Mouse (Mus musculus): Measurements from ENCODE around the gene Stox2. TPM values are rescaled to one million over a fixed set of nuclear protein-coding genes. Genes with fewer than 3 reads are reported as not detected.
A peak's percentile ranks its signal among the peaks of the same experiment; 100 is the strongest.
"Not testable (repeated sequence)": the region's sequence is repeated elsewhere in the genome, so short reads cannot be mapped to it uniquely, and the experiment has no call there.

Gene Stox2
- 10 to 100 TPM in 1 of 2 experiments, 1 to 10 TPM in 1; 10.0 to 15.0 TPM for total RNA-seq (2021)
- long read RNA-seq, experiment 1, partial matches to known transcripts = 0 of 2 reads
- long read RNA-seq, experiment 1, other reads (novel, unspliced or antisense) = 2 of 2 reads
- long read RNA-seq, experiment 2 = 0 reads

- DNase-seq = no peak
Observed at GRCm38 (mm10) chr8:47446312-47447046, at the start of gene Stox2. Gene Stox2 (minus strand): TSS chr8:47446362.

GRCm38 (mm10) chr8:47495428-47495827 lies 49.3 kb upstream of the Stox2 start:
- no peak for DNase-seq

GRCm38 (mm10) chr8:47494602-47495153 lies 48.5 kb upstream of the Stox2 start:
- no peak for DNase-seq

- DNase-seq = no peak
Observed at GRCm38 (mm10) chr8:47493106-47493505, 46.9 kb upstream of the Stox2 start.

GRCm38 (mm10) chr8:47487231-47487630 lies 41.1 kb upstream of the Stox2 start:
- DNase-seq = no peak

GRCm38 (mm10) chr8:47482354-47483071 lies 36.4 kb upstream of the Stox2 start:
- DNase-seq = no peak

- DNase-seq = no peak
Observed at GRCm38 (mm10) chr8:47480039-47480438, 33.9 kb upstream of the Stox2 start.

GRCm38 (mm10) chr8:47461650-47462049 lies 15.5 kb upstream of the Stox2 start:
- DNase-seq = no peak

GRCm38 (mm10) chr8:47459216-47459749 lies 13.1 kb upstream of the Stox2 start:
- DNase-seq = no peak

- no peak for DNase-seq
Observed at GRCm38 (mm10) chr8:47458591-47458990, 12.4 kb upstream of the Stox2 start.

GRCm38 (mm10) chr8:47449211-47449610 lies 3.0 kb upstream of the Stox2 start:
- not testable (repeated sequence) for DNase-seq

- no peak for DNase-seq
Observed at GRCm38 (mm10) chr8:47439271-47439670, 6.9 kb downstream of the Stox2 start.

GRCm38 (mm10) chr8:47437976-47438375 lies 8.2 kb downstream of the Stox2 start:
- no peak for DNase-seq

- DNase-seq = no peak
Observed at GRCm38 (mm10) chr8:47435861-47436260, 10.3 kb downstream of the Stox2 start.

GRCm38 (mm10) chr8:47435412-47435811 lies 10.8 kb downstream of the Stox2 start:
- no peak for DNase-seq

GRCm38 (mm10) chr8:47431263-47431662 lies 14.9 kb downstream of the Stox2 start:
- no peak for DNase-seq

- DNase-seq = not testable (repeated sequence)
Observed at GRCm38 (mm10) chr8:47414258-47414525, 32.0 kb downstream of the Stox2 start.

GRCm38 (mm10) chr8:47413524-47414257 lies 32.5 kb downstream of the Stox2 start:
- no peak for DNase-seq

- peak; percentile 45 for DNase-seq
Observed at GRCm38 (mm10) chr8:47412696-47413523, 33.3 kb downstream of the Stox2 start.

- no peak for DNase-seq
Observed at GRCm38 (mm10) chr8:47411994-47412695, 34.0 kb downstream of the Stox2 start.

- no peak for DNase-seq
Observed at GRCm38 (mm10) chr8:47411321-47411720, 34.8 kb downstream of the Stox2 start.

All from gastrocnemius, postnatal 10 days (tissue).